Mouse (Mus musculus) cortical plate, adult 2 months (tissue): ENCODE data around the gene Smyd1. TPM values are rescaled to one million over a fixed set of nuclear protein-coding genes. Genes with fewer than 3 reads are reported as not detected.
A peak's percentile ranks its signal among the peaks of the same experiment; 100 is the strongest.

Experiments used
- H3K27ac ChIP-seq: fragments of 200-500 bp; 2 replicates; pipeline ENCODE4 v1.5.1; 2012; ENCODE audit warnings: low read length, control low read depth, inconsistent platforms; ENCODE audit not compliant: insufficient read depth
- H3K4me1 ChIP-seq: fragments of 200-500 bp; 2 replicates; pipeline ENCODE4 v1.6.1; 2011; ENCODE audit warnings: low read length; ENCODE audit not compliant: control insufficient read depth, insufficient read depth
- H3K4me3 ChIP-seq: fragments of 200-500 bp; 2 replicates; pipeline ENCODE4 v1.5.1; 2011; ENCODE audit warnings: mild to moderate bottlenecking, low read length, control low read depth; ENCODE audit not compliant: insufficient read depth
- CTCF ChIP-seq: fragments of 200-500 bp; IDR thresholded peaks from 2 replicates; pipeline ENCODE4 v1.5.1; 2011; ENCODE audit warnings: mild to moderate bottlenecking, control low read depth, low read length; ENCODE audit not compliant: insufficient read depth; ENCODE audit errors: extremely low read depth
- POLR2A ChIP-seq: fragments of 200-500 bp; IDR thresholded peaks from 2 replicates; pipeline ENCODE4 v1.6.1; 2011; ENCODE audit warnings: mild to moderate bottlenecking, low read length, control low read depth; ENCODE audit not compliant: insufficient read depth; ENCODE audit errors: extremely low read depth
- polyA plus RNA-seq: library from polyadenylated mRNA; depleted of rRNA; stranded (reverse); fragments of >200 nt; gene quantifications from 2 replicates; pipeline ENCODE4 v1.2.3, GENCODE M21; 2012

Gene Smyd1
- polyA plus RNA-seq, 1 experiment: 1.9 TPM

DNA sequence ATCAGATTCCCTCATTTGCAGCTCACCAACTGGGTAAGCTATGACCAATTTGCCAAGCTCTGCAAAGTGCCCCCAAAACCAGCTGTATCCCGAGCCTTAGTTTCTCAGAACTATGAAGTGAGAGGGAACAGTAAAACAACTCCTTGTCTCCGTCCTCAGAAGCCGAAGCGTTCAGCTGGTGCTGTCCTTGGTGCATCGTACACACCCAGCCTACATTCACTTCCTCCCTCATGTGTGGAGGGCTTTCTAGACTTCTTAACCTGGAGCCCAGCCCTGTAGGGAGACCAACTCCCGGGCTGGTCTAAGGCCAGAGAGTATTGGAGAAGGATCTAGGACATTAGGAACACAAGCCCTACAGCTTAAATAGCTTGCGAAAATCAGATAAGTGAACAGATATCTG, 8.5 kb upstream of the Smyd1 start:
- H3K4me1 ChIP-seq: no peaks in the 10 kb centered on the region
- TF ChIP-seq CTCF (no peak), POLR2A (no peak)
- no peak overlapping the region for H3K4me3 ChIP-seq
- H3K27ac ChIP-seq: no peak overlapping the region

DNA sequence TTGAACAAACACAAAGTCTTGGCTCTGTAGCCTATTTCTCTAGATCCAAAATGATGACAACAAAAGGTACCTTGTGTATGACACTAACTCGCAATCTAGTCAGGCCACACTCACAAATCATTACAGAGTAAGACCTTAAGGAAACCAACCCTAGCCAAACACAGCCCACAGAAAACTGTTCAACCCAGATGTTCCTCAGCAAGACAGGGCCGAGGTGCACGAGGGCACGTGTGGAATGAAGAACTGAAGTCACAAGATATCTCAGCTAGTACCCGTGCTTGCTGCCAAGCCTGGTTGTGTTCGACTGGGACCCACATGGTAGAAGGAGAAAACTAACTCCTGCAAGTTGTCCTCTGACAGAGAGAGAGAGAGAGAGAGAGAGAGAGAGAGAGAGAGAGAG, 7.8 kb upstream of the Smyd1 start:
- TF ChIP-seq CTCF (no peak), POLR2A (no peak)
- H3K27ac ChIP-seq: no peak overlapping the region
- H3K4me1 ChIP-seq: no peaks in the 10 kb centered on the region
- no peak overlapping the region for H3K4me3 ChIP-seq

GRCm38 (mm10) chr6:71324816-71325215, 2.8 kb upstream of the Smyd1 start:
- TF ChIP-seq CTCF (no peak), POLR2A (no peak)
- H3K27ac ChIP-seq: no peak overlapping the region
- no peaks in the 10 kb centered on the region for H3K4me1 ChIP-seq
- H3K4me3 ChIP-seq: no peak overlapping the region

- Histone ChIP-seq H3K4me1 (no peaks in the 10 kb centered on the region), H3K27ac (no peak within 1 kb of the TSS), H3K4me3 (no peak within 1 kb of the TSS)
- TF ChIP-seq POLR2A: no peak
- no peak for TF ChIP-seq CTCF
Measured at GRCm38 (mm10) chr6:71322491-71322921, 473 bp upstream of the Smyd1 start, which contains the start of gene Cd8b1. TSS of gene Cd8b1 (plus strand) at chr6:71322788.

DNA sequence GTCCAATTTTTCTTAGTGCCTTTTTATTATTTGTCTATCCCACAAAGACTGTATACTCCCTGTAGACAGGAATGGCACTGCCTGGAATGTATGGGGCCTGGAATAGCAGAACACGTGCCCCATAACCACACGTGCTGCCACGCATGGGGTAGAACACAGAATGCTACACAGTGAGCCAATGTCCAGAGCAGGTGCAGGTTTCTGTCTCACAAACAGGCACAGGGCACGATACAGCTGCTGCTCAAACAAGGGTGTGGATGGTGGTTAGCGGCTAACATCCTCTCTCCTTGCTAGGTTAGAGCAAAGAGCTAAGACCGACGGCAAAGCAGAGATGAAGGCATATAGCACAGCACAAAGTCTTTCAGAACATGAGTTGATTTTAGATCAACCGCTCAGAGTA, 14.5 kb downstream of the Smyd1 start:
- no peak overlapping the region for H3K4me3 ChIP-seq
- no peak overlapping the region for H3K27ac ChIP-seq
- no peaks in the 10 kb centered on the region for H3K4me1 ChIP-seq
- no peak for TF ChIP-seq POLR2A
- TF ChIP-seq CTCF: no peak

- TF ChIP-seq CTCF (no peak), POLR2A (no peak)
- Histone ChIP-seq H3K4me3 (no peak overlapping the region), H3K27ac (no peak overlapping the region), H3K4me1 (no peaks in the 10 kb centered on the region)
Measured at GRCm38 (mm10) chr6:71302097-71302731, 19.8 kb downstream of the Smyd1 start.

DNA sequence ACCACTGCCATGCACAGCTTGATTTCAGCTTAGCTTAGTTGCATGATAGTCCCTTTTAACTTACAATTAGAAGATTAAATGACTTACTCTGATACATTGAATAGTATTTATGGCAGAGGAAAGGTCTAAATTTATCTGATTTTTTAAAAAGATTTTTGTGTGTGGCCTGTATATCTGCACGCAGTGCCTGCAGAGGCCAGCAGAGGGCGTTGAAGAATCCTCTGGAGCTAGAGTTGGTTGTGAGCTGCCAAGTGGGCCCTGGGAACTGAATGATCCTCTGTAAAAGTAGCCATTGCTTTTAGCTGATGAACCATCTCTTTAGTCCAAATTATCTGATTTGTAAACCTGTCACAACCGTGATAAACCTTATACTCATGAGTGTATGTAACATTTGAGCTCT, 23.3 kb downstream of the Smyd1 start:
- no peak for TF ChIP-seq POLR2A
- peak; percentile 26; the same call in 1 of the 2 replicates for TF ChIP-seq CTCF
- no peak overlapping the region for H3K27ac ChIP-seq
- H3K4me1 ChIP-seq: no peaks in the 10 kb centered on the region
- no peak overlapping the region for H3K4me3 ChIP-seq

DNA sequence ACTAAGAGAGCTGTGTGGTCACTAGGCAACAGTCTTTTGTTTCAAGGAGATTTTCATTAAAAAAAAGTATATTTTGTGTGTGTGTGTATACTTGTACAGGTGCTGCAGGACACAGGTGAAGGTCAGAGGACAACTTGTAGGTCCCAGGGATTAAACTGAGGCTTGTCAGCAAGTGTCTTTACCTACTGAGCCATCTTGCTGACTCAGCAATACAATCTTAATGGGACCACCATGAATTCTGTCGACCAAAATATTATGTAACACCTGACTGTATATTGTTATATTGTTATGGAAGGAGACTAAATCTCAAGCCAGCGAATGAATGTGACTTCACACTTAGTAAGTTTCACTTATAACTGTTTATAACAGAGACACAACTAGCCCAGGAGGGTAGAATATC, 24.0 kb downstream of the Smyd1 start:
- TF ChIP-seq POLR2A (no peak), CTCF (no peak)
- no peaks in the 10 kb centered on the region for H3K4me1 ChIP-seq
- no peak overlapping the region for H3K27ac ChIP-seq
- no peak overlapping the region for H3K4me3 ChIP-seq

- Histone ChIP-seq H3K4me1 (no peaks in the 10 kb centered on the region), H3K4me3 (no peak overlapping the region), H3K27ac (no peak overlapping the region)
- TF ChIP-seq POLR2A (no peak), CTCF (no peak)
Measured at GRCm38 (mm10) chr6:71295303-71295702, 26.7 kb downstream of the Smyd1 start.

DNA sequence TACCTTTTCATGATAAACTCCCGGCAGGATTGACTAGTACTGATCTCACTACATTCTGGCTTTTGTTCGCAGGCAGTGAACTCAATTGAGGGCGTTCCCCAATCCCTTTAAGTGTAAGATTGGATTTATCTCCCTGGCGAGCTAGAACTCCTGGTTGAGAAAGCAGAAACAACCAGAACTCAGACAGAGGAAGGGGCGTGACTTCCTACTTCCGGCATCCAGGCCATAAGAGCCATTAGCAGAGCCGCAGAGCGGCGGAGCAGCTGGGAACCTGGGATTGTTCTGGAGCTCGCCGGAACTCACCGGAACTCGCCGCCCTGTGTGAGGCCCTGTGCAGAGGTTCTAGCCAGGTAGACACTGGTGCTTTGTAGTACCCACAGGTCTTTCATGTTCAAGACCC, 28.5 kb downstream of the Smyd1 start:
- no peak overlapping the region for H3K4me3 ChIP-seq
- TF ChIP-seq CTCF (no peak), POLR2A (no peak)
- H3K27ac ChIP-seq: no peak overlapping the region
- H3K4me1 ChIP-seq: no peaks in the 10 kb centered on the region

DNA sequence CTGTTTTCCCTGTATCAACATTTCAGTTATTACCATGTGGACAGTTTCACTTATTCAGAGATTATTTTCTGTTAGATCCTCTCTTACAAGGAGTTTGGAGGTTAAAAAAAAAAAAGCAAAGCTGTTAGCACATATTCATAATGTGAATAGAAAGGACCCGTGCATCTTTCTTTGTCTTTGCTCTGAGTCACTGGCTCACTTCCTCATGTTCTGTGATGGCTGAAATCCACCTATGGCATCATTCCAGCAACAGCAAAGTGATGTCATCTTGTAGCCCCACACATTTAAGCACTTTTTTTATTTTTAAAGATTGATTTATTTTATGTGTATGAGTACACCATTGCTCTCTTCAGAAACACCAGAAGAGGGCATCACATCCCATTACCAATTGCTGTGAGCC, 42.6 kb downstream of the Smyd1 start:
- H3K4me3 ChIP-seq: no peak overlapping the region
- no peak for TF ChIP-seq POLR2A
- TF ChIP-seq CTCF: no peak
- no peaks in the 10 kb centered on the region for H3K4me1 ChIP-seq
- no peak overlapping the region for H3K27ac ChIP-seq
